Mouse (Mus musculus) kidney, adult 2 months (tissue): ENCODE measurements around the gene Uqcrc2.

Experiments used
- CTCF ChIP-seq: fragments of 200-500 bp; conservative IDR thresholded peaks from 2 replicates; pipeline ENCODE4 v1.5.1; 2011; ENCODE audit warnings: low read depth, mild to moderate bottlenecking, control low read depth, low read length, moderate library complexity, mixed read lengths; ENCODE audit not compliant: insufficient read depth, insufficient read length
- POLR2A ChIP-seq: fragments of 200-500 bp; IDR thresholded peaks from one replicate; pipeline ENCODE4 v1.6.1; 2011; ENCODE audit warnings: low read depth, low read length, control low read depth

DNA sequence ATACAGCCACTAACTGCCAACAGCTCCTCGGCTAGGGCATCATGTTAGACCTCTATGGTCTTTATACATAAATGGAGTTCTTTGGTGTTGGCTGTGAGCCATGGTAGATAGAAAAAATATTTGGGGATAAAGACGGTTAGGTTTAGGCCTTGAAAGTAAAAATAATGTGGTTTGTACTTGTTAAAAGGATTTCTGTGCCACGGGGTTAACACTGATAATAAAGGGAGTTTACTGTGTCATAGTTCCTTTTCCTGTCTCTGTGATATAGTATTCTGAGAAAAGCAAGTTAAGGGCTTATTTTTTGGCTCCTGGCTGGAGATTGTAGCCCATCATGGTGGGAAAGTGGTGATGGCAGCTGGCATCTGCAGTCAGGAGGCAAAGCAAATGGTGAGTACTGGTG, 68.9 kb downstream of the Uqcrc2 start:
- no peak for TF ChIP-seq CTCF
- TF ChIP-seq POLR2A, result no peak
